Mouse (Mus musculus): ENCODE results near the gene Vav2. TPM values are rescaled to one million over a fixed set of nuclear protein-coding genes. Genes with fewer than 3 reads are reported as not detected.

Vav2 gene
- total and polyA plus RNA-seq, 2 experiments from 2014 or later = 7.1 to 39.6 TPM

- no peak for ATAC-seq
- TF ChIP-seq CTCF (IDR thresholded peaks at IDR 0.05; ENCODE audit: low read depth) = no peak
These were observed 122.8 kb downstream of the Vav2 start for GRCm38 (mm10) chr2:27304074-27304473.

GRCm38 (mm10) chr2:27301444-27302111, 125.3 kb downstream of the Vav2 start:
- no peak for TF ChIP-seq CTCF (IDR thresholded peaks at IDR 0.05; ENCODE audit: low read depth)
- no peaks in the 10 kb centered on the region for H3K27me3 ChIP-seq (ENCODE audit: insufficient read depth, low read length)
- no peak overlapping the region for H3K4me2 ChIP-seq (ENCODE audit: low read depth)
- no peaks in the 10 kb centered on the region for H3K9me3 ChIP-seq (ENCODE audit: low read length)
- 38% methylated on average over 12 of the region's 12 CpGs for WGBS
- peaks cover 6% of the 10 kb centered on the region; the same call in 1 of the 2 replicates for H3K36me3 ChIP-seq (ENCODE audit: insufficient read depth)
- H3K4me3 ChIP-seq (ENCODE audit: low read depth, low read length) = no peak overlapping the region
- peak; percentile 88 for ATAC-seq
- H3K27ac ChIP-seq (ENCODE audit: low read depth, low read length) = peak overlapping the region; percentile 77
- peak; percentile 76 for DNase-seq
- 0 out of 2 replicates have a peak, but pooled peaks cover 6% of the 10 kb centered on the region for H3K4me1 ChIP-seq (ENCODE audit: insufficient read depth)
- H3K9ac ChIP-seq = no peak overlapping the region

More at GRCm38 (mm10) chr2:27304074-27304473, 122.8 kb downstream of the Vav2 start:
- Histone ChIP-seq H3K27ac (ENCODE audit: low read depth, low read length) (no peak overlapping the region), H3K4me3 (ENCODE audit: low read depth, low read length) (no peak overlapping the region), H3K4me2 (ENCODE audit: low read depth) (no peak overlapping the region), H3K36me3 (ENCODE audit: insufficient read depth) (no peaks in the 10 kb centered on the region), H3K9me3 (ENCODE audit: low read length) (no peaks in the 10 kb centered on the region), H3K27me3 (ENCODE audit: insufficient read depth, low read length) (no peaks in the 10 kb centered on the region), H3K4me1 (ENCODE audit: insufficient read depth) (0 out of 2 replicates have a peak, but pooled peaks cover 6% of the 10 kb centered on the region), H3K9ac (no peak overlapping the region)
- DNase-seq = no peak

GRCm38 (mm10) chr2:27300725-27301443, 125.9 kb downstream of the Vav2 start:
- Histone ChIP-seq H3K9ac (no peak overlapping the region), H3K9me3 (ENCODE audit: low read length) (no peaks in the 10 kb centered on the region), H3K27me3 (ENCODE audit: insufficient read depth, low read length) (no peaks in the 10 kb centered on the region), H3K27ac (ENCODE audit: low read depth, low read length) (peak overlapping the region; percentile 64), H3K4me1 (ENCODE audit: insufficient read depth) (0 out of 2 replicates have a peak, but pooled peaks cover 6% of the 10 kb centered on the region), H3K4me2 (ENCODE audit: low read depth) (no peak overlapping the region), H3K36me3 (ENCODE audit: insufficient read depth) (peaks cover 6% of the 10 kb centered on the region; the same call in 1 of the 2 replicates), H3K4me3 (ENCODE audit: low read depth, low read length) (no peak overlapping the region)
- no peak for TF ChIP-seq CTCF (IDR thresholded peaks at IDR 0.05; ENCODE audit: low read depth)
- DNase-seq (no peak), ATAC-seq (peak; percentile 64)
- 60% methylated on average over 13 of the region's 13 CpGs for WGBS

DNA sequence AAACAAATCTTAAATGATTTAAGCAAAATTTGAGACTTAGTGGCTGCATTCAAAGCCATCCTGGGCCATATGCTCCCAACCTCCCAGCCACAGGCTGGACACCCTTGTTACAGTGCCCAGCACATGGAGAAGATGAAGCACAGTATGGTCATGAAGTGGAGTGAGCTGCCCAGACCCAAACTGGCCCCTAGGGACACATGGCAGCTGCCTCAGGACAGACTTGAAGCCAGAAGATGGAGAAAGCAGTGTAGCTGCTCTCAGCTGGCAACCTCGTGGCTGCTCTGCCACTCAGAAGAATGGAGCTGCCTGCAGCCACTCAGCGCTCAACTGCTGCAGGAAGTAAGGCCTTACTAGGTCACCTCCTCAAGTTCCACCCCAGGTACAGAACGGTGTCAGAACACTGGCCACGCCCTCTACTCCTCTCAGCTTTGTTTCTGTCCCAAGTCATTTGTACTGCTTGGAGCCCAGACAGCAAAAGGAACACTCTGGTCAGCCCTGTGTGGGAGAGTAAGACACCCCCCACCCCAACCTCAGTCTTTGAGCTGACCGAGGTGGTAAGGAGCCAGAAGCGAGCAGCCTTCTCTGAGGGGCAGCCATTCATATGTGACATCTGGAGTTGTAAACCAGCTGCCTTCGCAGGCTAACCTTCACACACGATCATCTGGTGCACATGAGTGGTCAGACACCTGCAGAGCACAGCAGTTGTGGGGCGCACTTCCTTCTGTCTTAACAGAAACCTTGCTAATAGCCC, 130.0 kb downstream of the Vav2 start:
- ATAC-seq = no peak
- Histone ChIP-seq H3K4me1 (ENCODE audit: insufficient read depth) (0 out of 2 replicates have a peak, but pooled peaks cover 6% of the 10 kb centered on the region), H3K9me3 (ENCODE audit: low read length) (no peaks in the 10 kb centered on the region), H3K9ac (no peak overlapping the region), H3K36me3 (ENCODE audit: insufficient read depth) (peaks cover 11% of the 10 kb centered on the region), H3K4me3 (ENCODE audit: low read depth, low read length) (no peak overlapping the region), H3K27me3 (ENCODE audit: insufficient read depth, low read length) (no peaks in the 10 kb centered on the region), H3K4me2 (ENCODE audit: low read depth) (no peak overlapping the region), H3K27ac (ENCODE audit: low read depth, low read length) (no peak overlapping the region)
- 81% methylated on average over 9 of the region's 9 CpGs for WGBS
- no peak for DNase-seq
- no peak for TF ChIP-seq CTCF (IDR thresholded peaks at IDR 0.05; ENCODE audit: low read depth)

DNA sequence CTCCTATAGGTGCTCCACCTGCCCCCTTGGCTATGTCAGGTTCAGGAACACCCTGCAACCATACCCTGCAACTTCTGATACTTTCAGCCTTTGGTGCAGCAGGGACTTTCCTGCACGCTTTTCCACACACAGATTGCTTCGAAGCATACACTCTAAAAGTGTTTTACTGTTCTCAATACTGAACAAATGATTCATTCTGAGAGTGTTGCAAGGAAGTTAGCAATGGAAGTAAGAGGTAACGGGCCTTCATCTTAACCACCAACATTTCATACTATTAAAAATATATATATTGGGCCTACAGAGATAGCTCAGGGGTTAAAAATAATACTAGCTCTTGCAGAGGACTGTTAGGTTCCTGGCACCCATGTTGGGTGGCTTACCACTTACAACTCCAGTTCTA, 132.1 kb downstream of the Vav2 start:
- H3K9me3 ChIP-seq (ENCODE audit: low read length) = no peaks in the 10 kb centered on the region
- H3K27ac ChIP-seq (ENCODE audit: low read depth, low read length) = no peak overlapping the region
- no peak overlapping the region for H3K4me3 ChIP-seq (ENCODE audit: low read depth, low read length)
- 94% methylated on average over 3 of the region's 3 CpGs for WGBS
- no peaks in the 10 kb centered on the region for H3K27me3 ChIP-seq (ENCODE audit: insufficient read depth, low read length)
- no peak overlapping the region for H3K4me2 ChIP-seq (ENCODE audit: low read depth)
- peaks cover 30% of the 10 kb centered on the region for H3K36me3 ChIP-seq (ENCODE audit: insufficient read depth)
- DNase-seq = no peak
- no peak for ATAC-seq
- no peak overlapping the region for H3K9ac ChIP-seq
- no peak for TF ChIP-seq CTCF (IDR thresholded peaks at IDR 0.05; ENCODE audit: low read depth)
- H3K4me1 ChIP-seq (ENCODE audit: insufficient read depth) = no peaks in the 10 kb centered on the region

- peak; percentile 94 for TF ChIP-seq CTCF (IDR thresholded peaks at IDR 0.05; ENCODE audit: low read depth)
- Histone ChIP-seq H3K4me3 (ENCODE audit: low read depth, low read length) (no peak overlapping the region), H3K4me2 (ENCODE audit: low read depth) (no peak overlapping the region), H3K27me3 (ENCODE audit: insufficient read depth, low read length) (no peaks in the 10 kb centered on the region), H3K9me3 (ENCODE audit: low read length) (no peaks in the 10 kb centered on the region), H3K9ac (no peak overlapping the region), H3K4me1 (ENCODE audit: insufficient read depth) (no peaks in the 10 kb centered on the region), H3K27ac (ENCODE audit: low read depth, low read length) (no peak overlapping the region), H3K36me3 (ENCODE audit: insufficient read depth) (peaks cover 27% of the 10 kb centered on the region)
- DNase-seq = peak; percentile 91
- peak; percentile 83 for ATAC-seq
- WGBS = 14% methylated on average over 3 of the region's 3 CpGs
These were observed 137.8 kb downstream of the Vav2 start for GRCm38 (mm10) chr2:27289019-27289418.

All from forebrain, postnatal 0 days (tissue).